Mouse (Mus musculus): ENCODE measurements at regions not wholly inside any gene's neighbourhood (a gene's known extent, or its start where the extent isn't known, plus 50 kb on each side); places are given as distances from the start of the nearest gene placed in this dataset.

DNA sequence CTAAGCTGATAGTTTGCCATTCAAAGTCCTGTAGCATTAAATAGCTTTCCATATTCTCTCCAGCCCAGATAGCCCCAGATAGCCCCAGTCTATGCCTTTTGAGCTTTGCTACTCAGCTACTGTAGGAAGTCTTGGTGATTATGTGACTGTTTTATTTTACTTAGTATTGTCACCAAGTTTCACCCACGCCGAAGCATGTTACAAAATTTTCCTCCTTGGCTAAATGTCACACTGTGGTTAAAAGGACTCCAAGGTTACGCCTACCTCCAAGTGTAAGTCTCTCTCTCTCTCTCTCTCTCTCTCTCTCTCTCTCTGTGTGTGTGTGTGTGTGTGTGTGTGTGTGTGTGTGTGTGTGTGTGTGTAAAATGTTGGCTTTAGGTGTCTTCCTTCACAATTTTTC lies 270.2 kb upstream of the Rnaseh2b start:
- H3K4me1 ChIP-seq (ENCODE audit: control insufficient read depth, insufficient read depth, low read length) = no peaks in the 10 kb centered on the region
- no peak overlapping the region for H3K4me3 ChIP-seq (ENCODE audit: low read depth, low read length)
- no peak overlapping the region for H3K4me2 ChIP-seq (ENCODE audit: low read length)
- no peaks in the 10 kb centered on the region for H3K36me3 ChIP-seq (ENCODE audit: control insufficient read depth, insufficient read depth, low read length)
- H3K9ac ChIP-seq (ENCODE audit: low read length) = no peak overlapping the region
- ATAC-seq (no peak), DNase-seq (ENCODE audit: low spot score) (no peak)
- 96% methylated on average over 3 of the region's 3 CpGs for WGBS
- H3K27ac ChIP-seq (ENCODE audit: low read depth, low read length) = no peak overlapping the region
- H3K27me3 ChIP-seq (replicated peaks; ENCODE audit: control insufficient read depth, insufficient read depth, low read length) = no peaks in the 10 kb centered on the region
- H3K9me3 ChIP-seq (replicated peaks; ENCODE audit: control insufficient read depth, low read length) = no peaks in the 10 kb centered on the region

DNA sequence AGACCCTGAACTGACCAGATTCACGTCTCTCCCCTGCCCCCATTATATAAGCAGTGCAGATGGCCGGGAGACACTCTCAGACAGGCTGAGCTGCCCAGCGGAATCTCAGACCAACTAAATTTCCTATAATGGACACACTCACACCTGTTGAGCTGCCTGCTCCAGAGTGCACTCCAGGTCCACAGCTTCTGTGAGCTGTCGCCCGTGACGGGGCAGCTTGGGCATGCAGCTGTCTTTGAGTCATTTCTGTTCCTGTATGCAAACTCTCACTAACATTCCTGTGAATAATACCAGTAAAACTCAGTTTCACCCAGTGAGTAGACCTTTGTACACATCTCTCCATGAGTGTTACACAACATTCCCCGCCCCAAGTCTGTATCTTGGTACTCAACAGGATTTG lies 269.4 kb upstream of the Rnaseh2b start:
- WGBS = 82% methylated on average over 7 of the region's 7 CpGs
- no peak overlapping the region for H3K27ac ChIP-seq (ENCODE audit: low read depth, low read length)
- no peak overlapping the region for H3K4me3 ChIP-seq (ENCODE audit: low read depth, low read length)
- H3K27me3 ChIP-seq (replicated peaks; ENCODE audit: control insufficient read depth, insufficient read depth, low read length) = no peaks in the 10 kb centered on the region
- ATAC-seq (no peak), DNase-seq (ENCODE audit: low spot score) (no peak)
- no peak overlapping the region for H3K4me2 ChIP-seq (ENCODE audit: low read length)
- H3K9ac ChIP-seq (ENCODE audit: low read length) = no peak overlapping the region
- no peaks in the 10 kb centered on the region for H3K9me3 ChIP-seq (replicated peaks; ENCODE audit: control insufficient read depth, low read length)
- H3K4me1 ChIP-seq (ENCODE audit: control insufficient read depth, insufficient read depth, low read length) = no peaks in the 10 kb centered on the region
- no peaks in the 10 kb centered on the region for H3K36me3 ChIP-seq (ENCODE audit: control insufficient read depth, insufficient read depth, low read length)

DNA sequence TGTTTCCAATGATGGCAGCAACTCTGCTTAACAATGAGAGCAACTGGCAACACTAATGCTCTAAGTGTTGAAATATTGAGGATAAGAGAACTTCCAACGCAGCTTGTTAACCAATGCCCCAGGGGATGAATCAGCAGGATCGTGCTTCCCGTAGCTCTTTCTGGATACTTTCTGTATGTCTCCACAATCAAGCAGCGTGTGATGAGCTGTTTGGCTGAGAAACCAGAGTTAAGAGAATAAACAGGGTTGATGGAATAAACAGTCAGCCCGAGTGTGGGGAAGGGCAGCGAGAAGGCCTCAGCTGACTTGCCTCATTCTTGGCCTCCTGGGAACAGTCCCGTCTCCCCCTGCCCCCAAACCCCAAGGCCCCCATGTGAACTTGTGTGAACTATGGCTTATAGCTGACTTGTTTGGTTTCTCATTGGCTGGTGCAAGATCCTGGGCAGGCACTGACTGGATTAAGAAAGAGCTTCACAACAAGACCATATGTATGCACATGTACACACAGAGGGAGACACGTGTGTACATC lies 264.6 kb upstream of the Rnaseh2b start:
- no peaks in the 10 kb centered on the region for H3K27me3 ChIP-seq (replicated peaks; ENCODE audit: control insufficient read depth, insufficient read depth, low read length)
- no peak overlapping the region for H3K4me2 ChIP-seq (ENCODE audit: low read length)
- no peak overlapping the region for H3K27ac ChIP-seq (ENCODE audit: low read depth, low read length)
- no peak for DNase-seq (ENCODE audit: low spot score)
- no peak overlapping the region for H3K4me3 ChIP-seq (ENCODE audit: low read depth, low read length)
- no peaks in the 10 kb centered on the region for H3K36me3 ChIP-seq (ENCODE audit: control insufficient read depth, insufficient read depth, low read length)
- 88% methylated on average over 8 of the region's 8 CpGs for WGBS
- H3K9ac ChIP-seq (ENCODE audit: low read length) = no peak overlapping the region
- ATAC-seq = no peak
- no peaks in the 10 kb centered on the region for H3K9me3 ChIP-seq (replicated peaks; ENCODE audit: control insufficient read depth, low read length)
- no peaks in the 10 kb centered on the region for H3K4me1 ChIP-seq (ENCODE audit: control insufficient read depth, insufficient read depth, low read length)

DNA sequence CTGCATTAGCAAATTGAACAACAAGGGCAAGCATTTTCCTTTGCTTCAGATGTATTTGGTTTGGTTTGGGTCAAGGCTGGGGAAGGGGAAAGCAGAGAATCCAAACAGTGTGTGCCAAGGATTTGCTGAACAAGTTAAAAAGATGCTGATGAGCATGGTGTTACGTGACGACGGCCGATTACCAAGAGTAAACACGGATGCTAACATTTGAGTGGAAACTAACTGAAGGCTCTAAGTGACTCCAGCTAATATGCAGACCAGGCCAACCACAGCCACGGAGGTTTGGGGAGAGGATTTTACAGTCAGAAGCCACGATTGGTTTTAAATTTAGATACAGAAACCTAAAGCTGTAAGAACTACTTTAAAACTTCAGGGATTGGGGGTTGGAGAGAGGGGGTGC lies 262.3 kb upstream of the Rnaseh2b start:
- ATAC-seq = no peak
- H3K27ac ChIP-seq (ENCODE audit: low read depth, low read length) = no peak overlapping the region
- H3K9me3 ChIP-seq (replicated peaks; ENCODE audit: control insufficient read depth, low read length) = no peaks in the 10 kb centered on the region
- 72% methylated on average over 7 of the region's 7 CpGs for WGBS
- no peak for DNase-seq (ENCODE audit: low spot score)
- no peaks in the 10 kb centered on the region for H3K27me3 ChIP-seq (replicated peaks; ENCODE audit: control insufficient read depth, insufficient read depth, low read length)
- no peak overlapping the region for H3K4me3 ChIP-seq (ENCODE audit: low read depth, low read length)
- H3K9ac ChIP-seq (ENCODE audit: low read length) = no peak overlapping the region
- H3K4me1 ChIP-seq (ENCODE audit: control insufficient read depth, insufficient read depth, low read length) = peaks cover 4% of the 10 kb centered on the region; the same call in 1 of the 2 replicates
- no peak overlapping the region for H3K4me2 ChIP-seq (ENCODE audit: low read length)
- no peaks in the 10 kb centered on the region for H3K36me3 ChIP-seq (ENCODE audit: control insufficient read depth, insufficient read depth, low read length)

DNA sequence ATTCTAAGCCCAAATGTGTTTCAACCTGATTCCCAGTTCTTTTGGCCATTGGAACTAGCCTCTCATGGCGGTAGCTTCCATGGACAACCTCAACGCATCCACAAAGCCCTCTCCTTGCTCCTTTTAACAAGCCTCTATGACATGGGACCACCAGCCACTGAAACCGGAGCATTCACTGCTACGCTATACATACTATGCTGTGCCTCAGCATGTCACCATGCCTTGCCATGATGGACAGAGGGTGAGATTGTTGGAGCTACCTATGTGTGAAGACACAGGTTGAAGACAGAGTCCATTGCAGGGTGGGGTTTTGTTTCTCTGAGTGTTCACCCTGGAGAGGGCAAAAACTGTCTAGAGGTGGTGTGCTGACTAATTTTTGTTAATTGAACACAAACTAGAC lies 258.7 kb upstream of the Rnaseh2b start:
- H3K36me3 ChIP-seq (ENCODE audit: control insufficient read depth, insufficient read depth, low read length) = no peaks in the 10 kb centered on the region
- DNase-seq (ENCODE audit: low spot score) (no peak), ATAC-seq (no peak)
- no peak overlapping the region for H3K9ac ChIP-seq (ENCODE audit: low read length)
- 95% methylated on average over 4 of the region's 4 CpGs for WGBS
- H3K4me2 ChIP-seq (ENCODE audit: low read length) = no peak overlapping the region
- H3K4me1 ChIP-seq (ENCODE audit: control insufficient read depth, insufficient read depth, low read length) = peaks cover 9% of the 10 kb centered on the region; the same call in 1 of the 2 replicates
- H3K9me3 ChIP-seq (replicated peaks; ENCODE audit: control insufficient read depth, low read length) = no peaks in the 10 kb centered on the region
- no peak overlapping the region for H3K4me3 ChIP-seq (ENCODE audit: low read depth, low read length)
- H3K27me3 ChIP-seq (replicated peaks; ENCODE audit: control insufficient read depth, insufficient read depth, low read length) = no peaks in the 10 kb centered on the region
- H3K27ac ChIP-seq (ENCODE audit: low read depth, low read length) = no peak overlapping the region

DNA sequence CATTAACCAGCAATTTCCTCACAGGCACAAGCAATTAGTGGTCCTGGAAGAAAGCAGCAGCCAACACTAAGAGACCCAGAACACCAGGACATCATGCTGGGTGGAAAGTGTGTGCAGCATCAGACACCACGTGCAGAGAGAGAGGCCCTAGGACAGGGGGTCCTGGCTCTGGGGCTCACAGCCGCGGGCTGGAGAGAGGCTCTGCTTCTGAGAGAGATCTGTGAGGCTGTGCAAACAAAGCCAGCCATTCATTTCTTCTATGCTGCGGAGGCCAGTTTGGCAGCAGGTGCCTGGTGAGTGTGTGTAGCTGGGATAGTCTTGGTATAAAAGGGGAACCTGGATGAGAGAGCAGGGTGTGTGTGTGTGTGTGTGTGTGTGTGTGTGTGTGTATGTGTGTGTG lies 257.7 kb upstream of the Rnaseh2b start:
- Histone ChIP-seq H3K4me1 (ENCODE audit: control insufficient read depth, insufficient read depth, low read length) (peaks cover 9% of the 10 kb centered on the region; the same call in 1 of the 2 replicates), H3K9ac (ENCODE audit: low read length) (0 out of 2 replicates have a peak overlapping the region, but pooled peaks have one; percentile 5), H3K9me3 (replicated peaks; ENCODE audit: control insufficient read depth, low read length) (no peaks in the 10 kb centered on the region), H3K4me2 (ENCODE audit: low read length) (no peak overlapping the region), H3K27ac (ENCODE audit: low read depth, low read length) (peak overlapping the region; percentile 41; the same call in 1 of the 2 replicates), H3K36me3 (ENCODE audit: control insufficient read depth, insufficient read depth, low read length) (no peaks in the 10 kb centered on the region), H3K27me3 (replicated peaks; ENCODE audit: control insufficient read depth, insufficient read depth, low read length) (no peaks in the 10 kb centered on the region), H3K4me3 (ENCODE audit: low read depth, low read length) (no peak overlapping the region)
- ATAC-seq (peak; percentile 82), DNase-seq (ENCODE audit: low spot score) (peak; percentile 78)
- 6% methylated on average over 4 of the region's 4 CpGs for WGBS

DNA sequence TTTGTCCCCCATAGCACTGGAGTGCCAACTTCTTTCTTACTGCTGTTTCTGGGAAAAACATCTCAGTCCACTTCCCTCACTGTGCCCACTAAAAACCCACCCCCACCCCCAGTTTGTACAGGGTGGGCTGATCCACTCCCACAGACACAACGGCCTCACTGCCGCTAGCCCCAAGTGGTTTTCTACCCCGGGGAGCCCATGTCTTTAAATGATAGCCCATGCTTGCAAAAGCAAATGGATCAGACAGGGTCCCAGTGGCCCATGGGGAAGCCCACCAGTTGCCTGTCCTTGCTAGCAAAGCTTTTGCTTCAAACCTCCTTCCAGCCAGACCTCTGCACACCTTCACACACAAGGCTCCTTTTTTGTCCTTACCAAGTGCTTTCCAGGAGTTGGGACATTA lies 257.0 kb upstream of the Rnaseh2b start:
- ATAC-seq (no peak), DNase-seq (ENCODE audit: low spot score) (no peak)
- H3K4me1 ChIP-seq (ENCODE audit: control insufficient read depth, insufficient read depth, low read length) = peaks cover 9% of the 10 kb centered on the region; the same call in 1 of the 2 replicates
- H3K27ac ChIP-seq (ENCODE audit: low read depth, low read length) = no peak overlapping the region
- H3K4me2 ChIP-seq (ENCODE audit: low read length) = no peak overlapping the region
- H3K4me3 ChIP-seq (ENCODE audit: low read depth, low read length) = no peak overlapping the region
- H3K9me3 ChIP-seq (replicated peaks; ENCODE audit: control insufficient read depth, low read length) = no peaks in the 10 kb centered on the region
- 79% methylated on average over 3 of the region's 3 CpGs for WGBS
- no peaks in the 10 kb centered on the region for H3K27me3 ChIP-seq (replicated peaks; ENCODE audit: control insufficient read depth, insufficient read depth, low read length)
- no peak overlapping the region for H3K9ac ChIP-seq (ENCODE audit: low read length)
- no peaks in the 10 kb centered on the region for H3K36me3 ChIP-seq (ENCODE audit: control insufficient read depth, insufficient read depth, low read length)

DNA sequence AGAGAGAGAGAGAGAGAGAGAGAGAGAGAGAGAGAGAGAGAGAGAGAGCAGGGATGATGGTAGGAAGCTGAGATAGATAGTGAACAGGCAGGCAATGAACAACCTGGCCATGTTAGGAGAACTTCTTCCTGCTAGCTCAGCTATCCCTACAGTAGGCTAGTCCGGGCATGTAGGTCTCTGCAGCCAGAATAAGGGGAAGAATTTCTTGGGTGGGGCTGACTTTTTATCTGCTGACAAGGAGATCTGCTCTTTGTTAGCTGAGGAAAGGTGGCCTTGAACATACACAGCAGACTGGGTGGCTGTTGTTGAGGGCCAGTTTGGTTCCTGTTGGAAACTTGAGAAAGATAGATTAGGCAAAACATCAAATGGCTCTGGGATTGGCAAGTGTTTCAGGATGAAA lies 254.9 kb upstream of the Rnaseh2b start:
- no peak overlapping the region for H3K27ac ChIP-seq (ENCODE audit: low read depth, low read length)
- no peak for DNase-seq (ENCODE audit: low spot score)
- H3K9me3 ChIP-seq (replicated peaks; ENCODE audit: control insufficient read depth, low read length) = no peaks in the 10 kb centered on the region
- H3K36me3 ChIP-seq (ENCODE audit: control insufficient read depth, insufficient read depth, low read length) = no peaks in the 10 kb centered on the region
- no peak overlapping the region for H3K9ac ChIP-seq (ENCODE audit: low read length)
- H3K27me3 ChIP-seq (replicated peaks; ENCODE audit: control insufficient read depth, insufficient read depth, low read length) = no peaks in the 10 kb centered on the region
- no peak overlapping the region for H3K4me3 ChIP-seq (ENCODE audit: low read depth, low read length)
- no peak overlapping the region for H3K4me2 ChIP-seq (ENCODE audit: low read length)
- 79% methylated on average over 1 of the region's 1 CpGs for WGBS
- H3K4me1 ChIP-seq (ENCODE audit: control insufficient read depth, insufficient read depth, low read length) = peaks cover 9% of the 10 kb centered on the region; the same call in 1 of the 2 replicates
- ATAC-seq = no peak

DNA sequence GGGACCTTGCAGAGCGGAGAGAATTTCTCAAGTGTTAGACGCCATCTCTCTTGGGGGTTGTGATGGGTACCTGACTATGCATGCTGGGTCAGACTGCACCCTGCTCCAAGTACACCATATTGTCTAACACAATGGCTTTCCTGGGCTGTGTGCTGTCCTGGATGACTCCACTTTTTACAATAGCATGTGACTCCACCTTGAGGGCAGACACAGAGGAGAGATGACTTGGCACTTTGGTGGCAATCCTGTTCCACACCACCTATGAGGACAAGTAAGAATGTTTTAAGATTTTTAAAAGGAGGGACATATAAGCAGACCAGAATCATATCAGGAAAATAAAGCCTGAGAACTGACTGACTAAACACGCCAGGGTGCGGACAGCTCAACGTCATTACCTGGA lies 254.5 kb upstream of the Rnaseh2b start:
- Histone ChIP-seq H3K36me3 (ENCODE audit: control insufficient read depth, insufficient read depth, low read length) (no peaks in the 10 kb centered on the region), H3K9ac (ENCODE audit: low read length) (no peak overlapping the region), H3K4me3 (ENCODE audit: low read depth, low read length) (no peak overlapping the region), H3K4me2 (ENCODE audit: low read length) (no peak overlapping the region), H3K27me3 (replicated peaks; ENCODE audit: control insufficient read depth, insufficient read depth, low read length) (no peaks in the 10 kb centered on the region), H3K9me3 (replicated peaks; ENCODE audit: control insufficient read depth, low read length) (no peaks in the 10 kb centered on the region), H3K4me1 (ENCODE audit: control insufficient read depth, insufficient read depth, low read length) (peaks cover 9% of the 10 kb centered on the region; the same call in 1 of the 2 replicates), H3K27ac (ENCODE audit: low read depth, low read length) (no peak overlapping the region)
- ATAC-seq (no peak), DNase-seq (ENCODE audit: low spot score) (no peak)
- WGBS = 90% methylated on average over 5 of the region's 5 CpGs
